In genomic region chr6:54528666-54529065, GRCm38 (mm10) we compare ENCODE assay signal across 35 mouse cellular contexts. TPM values are rescaled to one million over a fixed set of nuclear protein-coding genes. Genes with fewer than 3 reads are reported as not detected.
DNase-seq lines count a peak whose midpoint lies in the region; ATAC-seq lines count a peak whose summit lies in the region.
"Had no signal": no experiment of that assay in that cellular context is flagged by ENCODE, and none has a peak within 500 bp of the region (broad histone marks: within the 10 kb centered on the region; RNA-seq: fewer than 3 reads in every experiment).

No protein-coding gene starts in this region.

- H3K4me3 ChIP-seq in liver, embryonic 13.5 days (replicated peaks): no peak overlapping the region
- no peak overlapping the region for H3K4me3 ChIP-seq in kidney, embryonic 14.5 days (ENCODE audit: low read length)
- no peak overlapping the region for H3K4me3 ChIP-seq in limb, embryonic 10.5 days
- H3K4me3 ChIP-seq: embryonic facial prominence, embryonic 10.5 days; embryonic facial prominence, embryonic 15.5 days; forebrain, embryonic 12.5 days; heart, embryonic 13.5 days; kidney, embryonic 15.5 days; layer of hippocampus, adult 2 months; limb, embryonic 15.5 days; lung, embryonic 15.5 days; midbrain, embryonic 10.5 days; midbrain, embryonic 15.5 days; neural tube, embryonic 12.5 days had no signal

- 17% methylated on average over 8 of the region's 8 CpGs for WGBS in liver, embryonic 13.5 days (ENCODE audit: insufficient replicate concordance)
- 84% methylated on average over 8 of the region's 8 CpGs for WGBS in kidney, embryonic 14.5 days
- WGBS in limb, embryonic 10.5 days: 88% methylated on average over 8 of the region's 8 CpGs

- H3K9me3 ChIP-seq in liver, embryonic 13.5 days (replicated peaks): no peaks in the 10 kb centered on the region
- H3K9me3 ChIP-seq in kidney, embryonic 14.5 days (ENCODE audit: control insufficient read depth, low read length): no peaks in the 10 kb centered on the region
- no peaks in the 10 kb centered on the region for H3K9me3 ChIP-seq in limb, embryonic 10.5 days (replicated peaks)
- H3K9me3 ChIP-seq: embryonic facial prominence, embryonic 10.5 days; embryonic facial prominence, embryonic 15.5 days; forebrain, embryonic 12.5 days; heart, embryonic 13.5 days; kidney, embryonic 15.5 days; limb, embryonic 15.5 days; lung, embryonic 15.5 days; midbrain, embryonic 10.5 days; midbrain, embryonic 15.5 days; neural tube, embryonic 12.5 days had no signal

- 0 out of 2 replicates have a peak, but pooled peaks cover 11% of the 10 kb centered on the region for H3K27me3 ChIP-seq in liver, embryonic 13.5 days
- no peaks in the 10 kb centered on the region for H3K27me3 ChIP-seq in kidney, embryonic 14.5 days (ENCODE audit: control insufficient read depth, insufficient read depth, low read length)
- H3K27me3 ChIP-seq in limb, embryonic 10.5 days (ENCODE audit: low read depth, poor library complexity, severe bottlenecking): no peaks in the 10 kb centered on the region
- H3K27me3 ChIP-seq: embryonic facial prominence, embryonic 15.5 days; forebrain, embryonic 12.5 days; heart, embryonic 13.5 days; kidney, embryonic 15.5 days; limb, embryonic 15.5 days; lung, embryonic 15.5 days; midbrain, embryonic 15.5 days; neural tube, embryonic 12.5 days had no signal

- H3K4me1 ChIP-seq in liver, embryonic 13.5 days (replicated peaks): peaks cover 18% of the 10 kb centered on the region
- no peaks in the 10 kb centered on the region for H3K4me1 ChIP-seq in kidney, embryonic 14.5 days (ENCODE audit: control insufficient read depth, insufficient read depth, low read length)
- H3K4me1 ChIP-seq in limb, embryonic 10.5 days: peaks cover 10% of the 10 kb centered on the region; the same call in 1 of the 2 replicates
- H3K4me1 ChIP-seq: kidney, embryonic 15.5 days; lung, embryonic 15.5 days had no signal

- peak; percentile 68 for DNase-seq in 416B (ENCODE audit: low read depth)
- peak; percentile 31 for DNase-seq in c-Kit-positive CD71-negative TER-119-negative erythroid progenitor cells, embryonic 14.5 days (ENCODE audit: low read depth)
- peak; percentile 17 for DNase-seq in liver, embryonic 13.5 days
- no peak for DNase-seq in limb, embryonic 10.5 days (ENCODE audit: low spot score)
- DNase-seq in retina, postnatal 1 day: no peak
- DNase-seq: adrenal gland, adult 8-10 months; cerebellum, adult 18-20 months; cerebellum, postnatal 14 days; forebrain, postnatal 0 days; gastrocnemius, postnatal 10 days; heart, postnatal 10 days; kidney, postnatal 25 days; left cerebral cortex, postnatal 4 days; lung, postnatal 36 days; right cerebral cortex, postnatal 4 days; thymus, adult 18-20 months; thymus, postnatal 25 days had no signal

- H3K36me3 ChIP-seq in liver, embryonic 13.5 days: no peaks in the 10 kb centered on the region
- no peaks in the 10 kb centered on the region for H3K36me3 ChIP-seq in kidney, embryonic 14.5 days (ENCODE audit: control insufficient read depth, insufficient read depth, low read length)
- H3K36me3 ChIP-seq in limb, embryonic 10.5 days: no peaks in the 10 kb centered on the region
- H3K36me3 ChIP-seq: embryonic facial prominence, embryonic 15.5 days; heart, embryonic 13.5 days; kidney, embryonic 15.5 days; limb, embryonic 15.5 days; lung, embryonic 15.5 days; midbrain, embryonic 15.5 days had no signal

- H3K4me2 ChIP-seq in liver, embryonic 13.5 days: 0 out of 2 replicates have a peak overlapping the region, but pooled peaks have one; percentile 0
- no peak overlapping the region for H3K4me2 ChIP-seq in kidney, embryonic 14.5 days (replicated peaks; ENCODE audit: low read depth, low read length)
- H3K4me2 ChIP-seq: embryonic facial prominence, embryonic 15.5 days; forebrain, embryonic 12.5 days; heart, embryonic 13.5 days; hindbrain, embryonic 14.5 days; kidney, embryonic 15.5 days; limb, embryonic 15.5 days; lung, embryonic 15.5 days; midbrain, embryonic 15.5 days; neural tube, embryonic 12.5 days had no signal

- peak; percentile 88 for ATAC-seq in liver, embryonic 13.5 days (ENCODE audit: low read depth)
- ATAC-seq in megakaryocyte progenitor cell, adult 5-6 weeks (replicated peaks; ENCODE audit: poor library complexity): peak; percentile 98
- no peak for ATAC-seq in kidney, embryonic 14.5 days (ENCODE audit: low FRiP score, low TSS enrichment)
- ATAC-seq: activated CD4-positive, CD25-positive, alpha-beta regulatory T cell, adult 4 months; CD4-positive, CD25-positive, alpha-beta regulatory T cell, adult 4 months; forebrain, postnatal 0 days; intestine, postnatal 0 days; midbrain, embryonic 15.5 days had no signal

- H3K27ac ChIP-seq in liver, embryonic 13.5 days: no peak overlapping the region
- no peak overlapping the region for H3K27ac ChIP-seq in kidney, embryonic 14.5 days (ENCODE audit: low read depth, low read length)
- no peak overlapping the region for H3K27ac ChIP-seq in limb, embryonic 10.5 days
- H3K27ac ChIP-seq: embryonic facial prominence, embryonic 10.5 days; embryonic facial prominence, embryonic 15.5 days; forebrain, embryonic 12.5 days; heart, embryonic 13.5 days; hindbrain, embryonic 14.5 days; kidney, embryonic 15.5 days; layer of hippocampus, adult 2 months; limb, embryonic 15.5 days; lung, embryonic 15.5 days; midbrain, embryonic 10.5 days; midbrain, embryonic 15.5 days; neural tube, embryonic 12.5 days; stomach, postnatal 0 days had no signal

- no peak overlapping the region for H3K9ac ChIP-seq in liver, embryonic 13.5 days
- no peak overlapping the region for H3K9ac ChIP-seq in kidney, embryonic 14.5 days (ENCODE audit: low read depth, low read length)
- H3K9ac ChIP-seq: embryonic facial prominence, embryonic 15.5 days; forebrain, embryonic 12.5 days; forebrain, postnatal 0 days; heart, embryonic 13.5 days; hindbrain, embryonic 14.5 days; kidney, embryonic 15.5 days; limb, embryonic 15.5 days; lung, embryonic 15.5 days; midbrain, embryonic 15.5 days; neural tube, embryonic 12.5 days had no signal

RNA-seq across cellular contexts. Expression of gene Scrn1, which starts 37.6 kb away (rescaled TPM):
- polyA plus RNA-seq in liver, embryonic 13.5 days (2015; fragmentation: Nextera tagmentation; extraction: Ambion mirVana): 0.22 and 0.54 TPM in 2 replicates
- 0.05 TPM in 1 of 2 replicates, not detected in the other for total RNA-seq in megakaryocyte progenitor cell, adult 5-6 weeks (2015)
- total RNA-seq in megakaryocyte progenitor cell, adult 5-6 weeks (2017): 0.95 TPM in 1 of 2 replicates, not detected in the other
- 5.2 and 6.3 TPM in 2 replicates for polyA plus RNA-seq in kidney, embryonic 14.5 days (2014; fragmentation: Nextera tagmentation; extraction: Ambion mirVana)
- 2.6 and 7.8 TPM in 2 replicates for polyA plus RNA-seq in limb, embryonic 10.5 days (2016; fragmentation: Nextera tagmentation; extraction: Ambion mirVana)
- polyA plus RNA-seq: activated CD4-positive, CD25-positive, alpha-beta regulatory T cell, adult 4 months had no signal

Comparison
In these comparisons a context has a peak if more than half of its experiments do, and no peak if none do; other contexts are left out.
1. DNase-seq: peak in 416B (single experiment), c-Kit-positive CD71-negative TER-119-negative erythroid progenitor cells, embryonic 14.5 days (single experiment) and liver, embryonic 13.5 days (single experiment); none in limb, embryonic 10.5 days (single experiment) and retina, postnatal 1 day (single experiment).